Mouse (Mus musculus): ENCODE measurements around the gene Olfr222. TPM values are rescaled to one million over a fixed set of nuclear protein-coding genes. Genes with fewer than 3 reads are reported as not detected.

The Olfr222 gene
- total and polyA plus RNA-seq, 3 experiments = not detected

DNA sequence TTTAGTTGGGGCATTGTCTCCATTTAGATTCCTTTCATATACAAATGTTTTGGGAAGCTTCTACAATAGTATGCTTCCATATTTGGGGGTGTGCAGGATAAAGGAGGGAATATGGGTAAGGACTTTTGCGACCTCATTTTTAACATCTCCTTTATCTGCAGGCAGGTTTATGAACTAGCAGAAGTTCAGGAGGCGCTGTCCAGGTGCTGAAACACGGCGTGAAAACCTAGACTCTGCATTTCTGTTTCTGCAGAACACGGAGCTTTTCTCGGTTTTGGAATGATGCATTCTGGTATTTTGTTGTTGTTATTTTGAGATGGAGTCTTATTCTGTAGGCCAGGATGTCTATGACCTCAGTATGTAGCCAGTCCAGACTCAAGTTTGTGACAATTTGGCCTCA lies 8.5 kb upstream of the Olfr222 start:
- DNase-seq (ENCODE audit: low spot score) (peak; percentile 9), ATAC-seq (ENCODE audit: extremely low read depth, insufficient number of reproducible peaks, low FRiP score, poor library complexity, severe bottlenecking) (no peak)
- H3K27me3 ChIP-seq (ENCODE audit: insufficient read depth, low read length) = peaks cover 3% of the 10 kb centered on the region
- H3K4me1 ChIP-seq (ENCODE audit: insufficient read depth, low read depth, low read length) = no peaks in the 10 kb centered on the region
- H3K9me3 ChIP-seq (replicated peaks) = no peaks in the 10 kb centered on the region
- TF ChIP-seq TAL1 (conservative IDR thresholded peaks at IDR 0.05; ENCODE audit: low read depth, low read length) (no peak), GATA1 (IDR thresholded peaks at IDR 0.05; ENCODE audit: borderline replicate concordance, low read length) (no peak), POLR2AphosphoS5 (IDR thresholded peaks at IDR 0.05; ENCODE audit: insufficient replicate concordance, low read depth, low read length) (no peak), GATA2 (IDR thresholded peaks at IDR 0.05; ENCODE audit: borderline replicate concordance, low read depth, low read length) (no peak)
- H3K4me3 ChIP-seq (ENCODE audit: low read depth, low read length) = no peak overlapping the region
- H3K36me3 ChIP-seq (replicated peaks) = no peaks in the 10 kb centered on the region

DNA sequence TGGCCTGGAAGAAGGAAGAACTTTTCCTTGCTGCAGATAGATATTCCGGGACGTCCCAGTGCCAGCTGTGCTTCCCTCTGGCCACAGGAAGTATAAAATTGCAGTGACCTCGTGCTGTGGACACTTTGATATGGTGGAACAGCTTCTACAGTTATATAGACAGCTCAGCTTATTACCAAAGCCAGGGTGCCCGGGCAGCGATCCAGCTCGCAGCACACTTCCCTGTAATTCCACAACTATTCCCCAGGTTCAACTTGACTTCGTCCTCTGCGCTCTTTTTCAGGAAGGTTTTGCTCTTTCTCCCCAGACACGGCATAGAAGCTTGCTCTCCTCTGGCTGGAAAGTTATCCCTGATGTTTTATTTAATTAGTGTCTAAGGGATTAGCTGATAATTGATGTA lies 309 bp downstream of the Olfr222 start:
- TF ChIP-seq CTCF (IDR thresholded peaks at IDR 0.05; ENCODE audit: low read depth, low read length) = no peak
- no peak for TF ChIP-seq TAL1 (conservative IDR thresholded peaks at IDR 0.05; ENCODE audit: low read depth, low read length)
- no peak for TF ChIP-seq GATA2 (IDR thresholded peaks at IDR 0.05; ENCODE audit: borderline replicate concordance, low read depth, low read length)
- no peak for TF ChIP-seq GATA1 (IDR thresholded peaks at IDR 0.05; ENCODE audit: borderline replicate concordance, low read length)
- TF ChIP-seq POLR2AphosphoS5 (IDR thresholded peaks at IDR 0.05; ENCODE audit: insufficient replicate concordance, low read depth, low read length) = no peak
- DNase-seq (ENCODE audit: low spot score) = no peak
- H3K27me3 ChIP-seq (ENCODE audit: insufficient read depth, low read length) = peaks cover 5% of the 10 kb centered on the region; the same call in 1 of the 2 replicates
- no peak overlapping the region for H3K4me3 ChIP-seq (ENCODE audit: low read depth, low read length)
- H3K4me1 ChIP-seq (ENCODE audit: insufficient read depth, low read depth, low read length) = no peaks in the 10 kb centered on the region
- H3K36me3 ChIP-seq (replicated peaks) = no peaks in the 10 kb centered on the region
- ATAC-seq (ENCODE audit: extremely low read depth, insufficient number of reproducible peaks, low FRiP score, poor library complexity, severe bottlenecking) = no peak
- no peaks in the 10 kb centered on the region for H3K9me3 ChIP-seq (replicated peaks)

DNA sequence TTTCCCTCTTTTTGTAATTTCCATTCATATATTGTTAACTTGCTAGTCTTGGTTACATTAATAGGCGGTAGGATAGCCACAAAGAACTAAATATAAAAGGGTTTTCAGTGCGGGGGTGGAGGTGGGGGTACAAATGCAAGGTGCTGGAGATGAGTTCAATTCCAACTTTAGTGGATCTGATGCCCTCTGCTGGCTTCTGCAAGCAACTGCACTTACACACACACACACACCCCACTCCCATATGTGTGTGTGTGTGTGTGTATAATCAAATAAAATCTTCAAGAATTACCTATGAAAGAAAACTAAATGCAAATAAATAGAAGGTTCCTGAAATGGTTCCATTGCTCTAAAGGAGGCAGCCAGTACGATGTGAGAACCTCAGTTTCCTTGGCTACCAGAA lies 6.7 kb downstream of the Olfr222 start:
- Histone ChIP-seq H3K4me3 (ENCODE audit: low read depth, low read length) (no peak overlapping the region), H3K4me1 (ENCODE audit: insufficient read depth, low read depth, low read length) (no peaks in the 10 kb centered on the region), H3K36me3 (replicated peaks) (no peaks in the 10 kb centered on the region), H3K9me3 (replicated peaks) (no peaks in the 10 kb centered on the region), H3K27me3 (ENCODE audit: insufficient read depth, low read length) (peaks cover 7% of the 10 kb centered on the region; the same call in 1 of the 2 replicates)
- ATAC-seq (ENCODE audit: extremely low read depth, insufficient number of reproducible peaks, low FRiP score, poor library complexity, severe bottlenecking) (no peak), DNase-seq (ENCODE audit: low spot score) (no peak)
- no peak for TF ChIP-seq TAL1 (conservative IDR thresholded peaks at IDR 0.05; ENCODE audit: low read depth, low read length)
- TF ChIP-seq GATA1 (IDR thresholded peaks at IDR 0.05; ENCODE audit: borderline replicate concordance, low read length) = no peak
- no peak for TF ChIP-seq CTCF (IDR thresholded peaks at IDR 0.05; ENCODE audit: low read depth, low read length)
- no peak for TF ChIP-seq GATA2 (IDR thresholded peaks at IDR 0.05; ENCODE audit: borderline replicate concordance, low read depth, low read length)
- no peak for TF ChIP-seq POLR2AphosphoS5 (IDR thresholded peaks at IDR 0.05; ENCODE audit: insufficient replicate concordance, low read depth, low read length)

DNA sequence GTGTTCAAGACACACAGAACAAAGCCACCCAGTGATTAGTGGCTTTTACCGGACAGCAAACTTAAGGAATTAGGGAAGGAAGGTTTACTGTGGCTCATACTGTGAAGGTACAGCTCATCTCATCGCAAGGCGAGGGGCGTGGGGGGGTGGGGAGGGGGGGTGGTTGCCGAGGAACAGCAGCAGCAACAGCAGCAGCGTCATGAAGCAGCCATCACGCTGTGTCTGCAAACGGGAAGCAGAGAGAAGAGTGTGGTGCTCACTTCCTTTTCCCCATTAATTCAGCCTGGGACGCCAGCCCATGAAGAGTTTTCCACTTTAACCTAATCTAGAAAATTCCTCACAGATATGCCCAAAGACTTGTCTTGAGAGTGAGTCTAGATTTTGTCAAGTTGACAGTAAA lies 13.2 kb downstream of the Olfr222 start:
- DNase-seq (ENCODE audit: low spot score) = no peak
- TF ChIP-seq TAL1 (conservative IDR thresholded peaks at IDR 0.05; ENCODE audit: low read depth, low read length) (no peak), GATA1 (IDR thresholded peaks at IDR 0.05; ENCODE audit: borderline replicate concordance, low read length) (no peak)
- Histone ChIP-seq H3K9me3 (replicated peaks) (no peaks in the 10 kb centered on the region), H3K4me3 (ENCODE audit: low read depth, low read length) (no peak overlapping the region), H3K36me3 (replicated peaks) (no peaks in the 10 kb centered on the region), H3K27me3 (ENCODE audit: insufficient read depth, low read length) (peaks cover 5% of the 10 kb centered on the region), H3K4me1 (ENCODE audit: insufficient read depth, low read depth, low read length) (no peaks in the 10 kb centered on the region)
- no peak for ATAC-seq (ENCODE audit: extremely low read depth, insufficient number of reproducible peaks, low FRiP score, poor library complexity, severe bottlenecking)

DNA sequence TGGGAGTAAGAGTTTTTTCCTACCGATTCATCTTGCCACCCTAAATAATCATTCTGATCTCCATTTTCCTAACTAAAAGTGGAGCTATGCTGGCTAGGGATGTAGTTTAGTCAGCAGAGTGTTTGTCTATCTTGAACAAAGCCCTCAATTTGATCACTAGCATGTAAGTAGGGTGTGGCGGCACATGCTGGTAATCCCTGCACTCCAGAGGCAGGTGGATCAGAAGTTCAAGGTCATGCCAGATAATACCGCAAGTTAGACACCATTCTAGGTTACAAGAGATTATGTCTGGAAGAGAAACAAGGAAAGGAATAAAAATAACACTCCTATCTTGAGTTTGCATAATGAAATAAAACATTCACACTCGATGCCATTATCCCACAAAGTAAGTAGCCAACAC lies 13.7 kb downstream of the Olfr222 start:
- no peak for ATAC-seq (ENCODE audit: extremely low read depth, insufficient number of reproducible peaks, low FRiP score, poor library complexity, severe bottlenecking)
- no peak for DNase-seq (ENCODE audit: low spot score)
- H3K9me3 ChIP-seq (replicated peaks) = no peaks in the 10 kb centered on the region

DNA sequence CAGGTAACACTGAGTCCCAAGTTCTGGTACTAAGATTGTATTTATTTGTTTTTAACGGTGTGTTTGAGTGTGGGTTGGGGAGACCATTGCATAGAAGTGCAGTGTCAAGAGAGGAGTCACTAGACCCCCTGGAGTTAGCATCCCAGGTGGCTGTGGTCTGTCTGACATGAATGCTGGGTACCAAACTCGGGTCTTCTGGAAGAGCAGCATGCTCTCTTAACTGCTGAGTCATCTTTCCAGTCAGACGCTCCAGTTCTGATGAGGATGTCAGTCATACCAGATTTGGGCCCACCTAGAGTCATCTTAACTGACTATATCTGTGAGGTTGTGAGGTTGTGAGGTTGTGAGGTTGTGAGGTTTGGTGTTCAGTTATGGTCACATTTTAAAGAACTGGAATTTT lies 15.1 kb downstream of the Olfr222 start:
- Histone ChIP-seq H3K4me3 (ENCODE audit: low read depth, low read length) (no peak overlapping the region), H3K27me3 (ENCODE audit: insufficient read depth, low read length) (peaks cover 5% of the 10 kb centered on the region), H3K9me3 (replicated peaks) (no peaks in the 10 kb centered on the region), H3K36me3 (replicated peaks) (no peaks in the 10 kb centered on the region), H3K4me1 (ENCODE audit: insufficient read depth, low read depth, low read length) (no peaks in the 10 kb centered on the region)
- DNase-seq (ENCODE audit: low spot score) (no peak), ATAC-seq (ENCODE audit: extremely low read depth, insufficient number of reproducible peaks, low FRiP score, poor library complexity, severe bottlenecking) (no peak)
- TF ChIP-seq POLR2AphosphoS5 (IDR thresholded peaks at IDR 0.05; ENCODE audit: insufficient replicate concordance, low read depth, low read length) (no peak), CTCF (IDR thresholded peaks at IDR 0.05; ENCODE audit: low read depth, low read length) (no peak), GATA1 (IDR thresholded peaks at IDR 0.05; ENCODE audit: borderline replicate concordance, low read length) (no peak), TAL1 (conservative IDR thresholded peaks at IDR 0.05; ENCODE audit: low read depth, low read length) (no peak), GATA2 (IDR thresholded peaks at IDR 0.05; ENCODE audit: borderline replicate concordance, low read depth, low read length) (no peak)

More for the DNA sequence above, 13.7 kb downstream of the Olfr222 start:
- Histone ChIP-seq H3K4me3 (ENCODE audit: low read depth, low read length) (no peak overlapping the region), H3K4me1 (ENCODE audit: insufficient read depth, low read depth, low read length) (no peaks in the 10 kb centered on the region), H3K36me3 (replicated peaks) (no peaks in the 10 kb centered on the region), H3K27me3 (ENCODE audit: insufficient read depth, low read length) (peaks cover 5% of the 10 kb centered on the region)
- no peak for TF ChIP-seq CTCF (IDR thresholded peaks at IDR 0.05; ENCODE audit: low read depth, low read length)
- no peak for TF ChIP-seq TAL1 (conservative IDR thresholded peaks at IDR 0.05; ENCODE audit: low read depth, low read length)
- TF ChIP-seq POLR2AphosphoS5 (IDR thresholded peaks at IDR 0.05; ENCODE audit: insufficient replicate concordance, low read depth, low read length) = no peak
- TF ChIP-seq GATA1 (IDR thresholded peaks at IDR 0.05; ENCODE audit: borderline replicate concordance, low read length) = no peak
- TF ChIP-seq GATA2 (IDR thresholded peaks at IDR 0.05; ENCODE audit: borderline replicate concordance, low read depth, low read length) = no peak

DNA sequence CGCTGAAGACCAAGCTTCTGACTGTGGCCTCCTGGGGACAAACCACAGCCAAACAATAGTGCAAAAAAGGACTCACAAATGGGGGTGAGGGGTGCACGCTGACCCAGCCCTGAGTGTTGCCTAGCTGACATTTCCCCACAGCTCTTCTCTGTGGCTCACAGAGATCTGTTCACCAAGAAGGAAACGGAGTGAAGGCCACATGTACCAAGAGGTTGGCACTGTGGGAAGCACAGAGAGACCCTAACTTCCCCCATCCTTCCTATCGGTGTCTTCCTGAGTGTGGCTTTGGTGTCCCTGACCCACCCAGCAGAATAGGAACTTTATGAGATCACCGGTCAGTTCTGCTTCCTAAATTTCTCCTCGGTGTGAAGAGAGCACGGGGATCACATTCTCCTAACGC lies 21.5 kb downstream of the Olfr222 start:
- Histone ChIP-seq H3K9me3 (replicated peaks) (no peaks in the 10 kb centered on the region), H3K36me3 (replicated peaks) (no peaks in the 10 kb centered on the region), H3K27me3 (ENCODE audit: insufficient read depth, low read length) (peaks cover 7% of the 10 kb centered on the region), H3K4me3 (ENCODE audit: low read depth, low read length) (no peak overlapping the region), H3K4me1 (ENCODE audit: insufficient read depth, low read depth, low read length) (no peaks in the 10 kb centered on the region)
- TF ChIP-seq GATA1 (IDR thresholded peaks at IDR 0.05; ENCODE audit: borderline replicate concordance, low read length) = no peak
- no peak for TF ChIP-seq GATA2 (IDR thresholded peaks at IDR 0.05; ENCODE audit: borderline replicate concordance, low read depth, low read length)
- no peak for TF ChIP-seq POLR2AphosphoS5 (IDR thresholded peaks at IDR 0.05; ENCODE audit: insufficient replicate concordance, low read depth, low read length)
- TF ChIP-seq CTCF (IDR thresholded peaks at IDR 0.05; ENCODE audit: low read depth, low read length) = no peak
- TF ChIP-seq TAL1 (conservative IDR thresholded peaks at IDR 0.05; ENCODE audit: low read depth, low read length) = no peak
- DNase-seq (ENCODE audit: low spot score) = no peak
- no peak for ATAC-seq (ENCODE audit: extremely low read depth, insufficient number of reproducible peaks, low FRiP score, poor library complexity, severe bottlenecking)

Data from G1E (cell line).